Mouse (Mus musculus): Measurements from ENCODE around the gene 2810006K23Rik.
"Not testable (repeated sequence)": the region's sequence is repeated elsewhere in the genome, so short reads cannot be mapped to it uniquely, and the experiment has no call there.

The 2810006K23Rik gene

GRCm38 (mm10) chr5:124327510-124328364 is at the start of gene 2810006K23Rik, which contains the start of gene Mphosph9:
TSS of gene 2810006K23Rik (plus strand) at chr5:124328089.
TSS of gene Mphosph9 (minus strand) at chr5:124327972.
- peak; percentile 99 for DNase-seq (ENCODE audit: low spot score)

- no peak for DNase-seq (ENCODE audit: low spot score)
Observed at GRCm38 (mm10) chr5:124282854-124283253, 45.0 kb upstream of the 2810006K23Rik start.

GRCm38 (mm10) chr5:124284330-124284729 is 43.6 kb upstream of the 2810006K23Rik start:
- DNase-seq (ENCODE audit: low spot score): no peak

- DNase-seq (ENCODE audit: low spot score): no peak
Observed at GRCm38 (mm10) chr5:124287616-124288247, 40.2 kb upstream of the 2810006K23Rik start.

GRCm38 (mm10) chr5:124290216-124290615 is 37.7 kb upstream of the 2810006K23Rik start:
- DNase-seq (ENCODE audit: low spot score): no peak

DNA sequence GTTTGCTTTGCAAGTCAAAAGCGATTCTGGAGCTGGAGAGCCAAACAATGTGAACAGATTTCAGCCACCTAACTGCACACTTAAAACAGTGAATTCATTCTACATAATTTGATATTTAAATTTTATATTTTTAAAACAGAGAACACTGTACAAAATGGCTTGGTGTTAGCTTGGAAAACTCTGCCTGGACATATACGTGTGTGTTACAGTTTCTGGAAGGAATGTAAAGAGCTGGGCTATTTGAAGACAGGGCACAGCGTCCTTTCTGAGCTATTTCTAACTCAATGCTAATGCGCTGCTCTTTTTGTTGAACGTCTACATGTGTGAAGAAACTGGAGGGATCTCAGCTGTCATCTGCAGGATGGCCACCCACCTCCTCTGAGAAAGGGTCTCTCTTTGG is 33.9 kb upstream of the 2810006K23Rik start:
- no peak for DNase-seq (ENCODE audit: low spot score)

DNA sequence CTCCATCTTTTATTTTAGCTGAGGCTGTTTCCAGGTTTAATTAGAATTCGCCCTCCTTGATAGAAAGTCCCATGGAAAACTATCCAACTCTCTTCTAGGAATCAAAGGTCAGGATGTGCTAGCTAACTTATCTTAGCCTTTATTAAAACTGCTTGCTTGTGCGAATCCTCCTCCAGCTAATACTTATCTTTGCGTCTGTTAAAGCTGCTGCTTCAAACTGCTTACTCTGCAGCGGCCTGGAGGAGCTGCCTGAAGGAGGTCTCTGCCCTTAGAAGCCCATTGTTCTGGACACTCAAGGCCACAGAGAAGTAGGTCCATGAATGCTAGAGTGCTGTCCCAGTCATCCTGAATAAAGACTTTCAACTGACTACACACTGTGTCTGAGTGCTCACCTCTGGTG is 31.4 kb upstream of the 2810006K23Rik start:
- DNase-seq (ENCODE audit: low spot score): no peak

DNA sequence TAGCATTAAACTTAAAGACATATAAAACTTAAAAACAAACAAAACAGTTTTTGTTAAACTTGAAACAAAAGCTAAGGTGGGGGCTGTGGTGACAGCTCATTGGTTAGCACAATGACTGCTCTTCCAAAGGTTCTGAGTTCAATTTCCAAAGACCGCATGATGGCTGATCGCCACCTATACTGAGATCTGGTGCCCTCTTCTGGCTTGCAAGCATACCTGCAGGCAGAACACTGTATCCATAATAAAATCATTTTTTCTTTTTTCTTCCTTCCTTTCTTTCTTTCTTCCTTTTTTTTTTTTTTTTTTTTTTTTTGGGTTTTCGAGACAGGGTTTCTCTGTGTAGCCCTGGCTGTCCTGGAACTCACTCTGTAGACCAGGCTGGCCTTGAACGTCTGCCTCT is 28.6 kb upstream of the 2810006K23Rik start:
- not testable (repeated sequence) for DNase-seq (ENCODE audit: low spot score)

DNA sequence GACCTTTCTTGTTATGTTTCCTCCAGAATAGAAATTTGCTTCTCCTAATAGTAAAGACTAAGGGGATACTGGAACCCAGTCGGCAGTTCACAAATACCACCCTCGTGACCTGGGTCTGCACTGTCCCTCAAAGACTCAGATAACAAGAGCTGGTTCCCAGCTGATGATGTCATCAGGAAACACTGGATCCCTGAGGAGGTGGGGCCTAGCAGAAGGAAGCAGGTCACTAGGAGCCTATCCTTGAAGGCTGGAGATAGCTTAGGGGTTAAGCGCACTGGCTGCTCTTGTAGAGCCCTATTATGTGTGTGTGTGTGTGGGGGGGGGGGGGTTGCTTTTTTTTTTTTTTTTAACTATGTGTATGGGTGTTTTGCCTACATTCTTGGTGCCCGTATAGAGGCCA is 27.8 kb upstream of the 2810006K23Rik start:
- no peak for DNase-seq (ENCODE audit: low spot score)

- not testable (repeated sequence) for DNase-seq (ENCODE audit: low spot score)
Observed at GRCm38 (mm10) chr5:124302853-124303252, 25.0 kb upstream of the 2810006K23Rik start.

GRCm38 (mm10) chr5:124309155-124309554 is 18.7 kb upstream of the 2810006K23Rik start:
- no peak for DNase-seq (ENCODE audit: low spot score)

DNA sequence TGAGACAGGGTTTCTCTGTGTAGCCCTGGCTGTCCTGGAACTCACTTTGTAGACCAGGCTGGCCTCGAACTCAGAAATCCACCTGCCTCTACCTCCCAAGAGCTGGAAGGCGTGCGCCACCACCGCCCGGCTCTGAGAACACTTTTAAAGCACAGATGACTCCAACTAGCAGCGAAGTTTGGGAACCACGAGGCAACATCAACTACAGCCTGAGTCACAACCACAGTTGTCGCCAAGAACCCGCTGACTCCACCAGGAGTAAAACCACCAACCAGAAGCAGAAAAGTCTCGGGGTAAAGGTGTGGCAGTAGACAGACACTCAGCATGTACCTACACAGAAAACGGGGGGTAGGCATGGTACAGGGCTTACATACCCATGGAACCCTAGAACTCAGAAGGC is 17.8 kb upstream of the 2810006K23Rik start:
- DNase-seq (ENCODE audit: low spot score): no peak

- no peak for DNase-seq (ENCODE audit: low spot score)
Observed at GRCm38 (mm10) chr5:124315498-124315897, 12.4 kb upstream of the 2810006K23Rik start.

DNA sequence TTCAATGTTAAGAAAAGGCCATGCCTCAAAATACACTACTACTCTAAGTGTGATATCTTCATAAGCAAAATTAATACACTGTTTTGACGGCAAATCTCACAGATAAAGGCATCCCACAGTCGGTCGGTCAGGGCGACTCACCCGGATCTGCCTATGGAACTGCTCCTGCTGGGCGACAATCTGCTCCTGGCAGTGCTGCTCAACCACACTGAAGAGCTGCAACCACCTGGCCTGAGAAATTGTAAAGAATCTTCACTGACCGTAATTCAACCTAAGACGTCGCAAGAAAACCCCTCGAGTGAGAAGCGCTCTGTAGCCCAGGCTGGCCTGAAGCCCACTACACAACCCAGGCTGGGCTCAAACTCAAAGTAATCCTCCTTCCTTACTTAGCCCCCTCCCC is 11.9 kb upstream of the 2810006K23Rik start:
- no peak for DNase-seq (ENCODE audit: low spot score)

GRCm38 (mm10) chr5:124317648-124318047 is 10.2 kb upstream of the 2810006K23Rik start:
- DNase-seq (ENCODE audit: low spot score): no peak

GRCm38 (mm10) chr5:124326829-124327228 is 1.1 kb upstream of the 2810006K23Rik start:
- DNase-seq (ENCODE audit: low spot score): no peak

GRCm38 (mm10) chr5:124330086-124330485 is 2.2 kb downstream of the 2810006K23Rik start:
- DNase-seq (ENCODE audit: low spot score): no peak

GRCm38 (mm10) chr5:124334392-124334791 is 6.5 kb downstream of the 2810006K23Rik start:
- no peak for DNase-seq (ENCODE audit: low spot score)

- no peak for DNase-seq (ENCODE audit: low spot score)
Observed at GRCm38 (mm10) chr5:124337103-124337502, 9.2 kb downstream of the 2810006K23Rik start.

- no peak for DNase-seq (ENCODE audit: low spot score)
Observed at GRCm38 (mm10) chr5:124337909-124338308, 10.0 kb downstream of the 2810006K23Rik start.

GRCm38 (mm10) chr5:124338791-124339190 is 10.9 kb downstream of the 2810006K23Rik start:
- DNase-seq (ENCODE audit: low spot score): no peak

- not testable (repeated sequence) for DNase-seq (ENCODE audit: low spot score)
Observed at GRCm38 (mm10) chr5:124341753-124342339, 14.0 kb downstream of the 2810006K23Rik start.

- DNase-seq (ENCODE audit: low spot score): no peak
Observed at GRCm38 (mm10) chr5:124342897-124343296, 15.0 kb downstream of the 2810006K23Rik start.

Data from urinary bladder, postnatal 10 days (tissue).